Mouse (Mus musculus): ENCODE data around the gene U2af1. TPM values are rescaled to one million over a fixed set of nuclear protein-coding genes. Genes with fewer than 3 reads are reported as not detected.
"Not testable (repeated sequence)": the region's sequence is repeated elsewhere in the genome, so short reads cannot be mapped to it uniquely, and the experiment has no call there.

The U2af1 gene
- polyA plus RNA-seq, 1 experiment = 10.8 TPM

DNA sequence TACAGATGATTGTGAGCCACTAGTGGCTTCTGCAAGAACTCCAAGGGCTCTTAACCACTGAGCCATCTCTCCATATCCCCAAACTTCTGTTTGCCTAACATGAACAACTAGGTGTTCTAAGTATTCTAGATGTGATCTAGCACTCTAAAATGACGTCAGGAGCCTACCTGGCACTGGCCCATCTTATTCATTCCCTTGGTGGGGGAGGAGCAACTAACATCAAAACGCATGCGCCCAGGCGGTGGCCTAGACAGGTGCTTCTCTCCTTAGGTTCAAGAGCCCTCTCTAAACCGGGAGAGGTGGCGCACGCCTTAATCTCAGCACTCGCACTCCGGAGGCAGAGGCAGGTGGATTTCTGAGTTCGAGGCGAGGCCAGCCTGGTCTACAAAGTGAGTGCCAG, 22.9 kb downstream of the U2af1 start:
- no peak for TF ChIP-seq GATA1 (IDR thresholded peaks at IDR 0.05; ENCODE audit: low read length)
- TF ChIP-seq TAL1 (IDR thresholded peaks at IDR 0.05; ENCODE audit: low read length) = no peak
- Histone ChIP-seq H3K4me3 (replicated peaks) (no peak overlapping the region), H3K27me3 (ENCODE audit: control insufficient read depth) (peaks cover 47% of the 10 kb centered on the region), H3K4me1 (ENCODE audit: control insufficient read depth) (peaks cover 8% of the 10 kb centered on the region), H3K9me3 (ENCODE audit: control insufficient read depth, low read length) (peaks cover 3% of the 10 kb centered on the region; the same call in 1 of the 2 replicates), H3K36me3 (ENCODE audit: control insufficient read depth) (no peaks in the 10 kb centered on the region)

DNA sequence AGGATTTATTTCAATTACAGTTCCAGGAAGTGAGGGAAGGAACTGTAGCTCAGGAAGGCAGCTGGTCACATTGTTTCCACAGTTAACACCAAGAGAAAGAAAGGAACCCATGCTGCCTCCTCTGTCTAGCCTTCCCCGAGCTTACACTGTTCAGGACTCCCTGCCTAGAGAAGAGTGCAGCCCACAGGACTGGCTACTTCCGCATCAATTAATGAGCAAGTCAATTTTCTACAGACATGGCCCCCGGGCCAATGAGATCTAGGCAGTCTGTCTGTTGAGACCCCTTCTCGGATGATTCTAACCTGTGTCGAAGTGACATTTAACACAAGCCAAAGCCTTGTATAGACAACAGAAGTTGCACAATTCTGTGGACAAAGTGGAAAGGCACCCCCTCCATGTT, 23.8 kb downstream of the U2af1 start:
- H3K9me3 ChIP-seq (ENCODE audit: control insufficient read depth, low read length) = peaks cover 3% of the 10 kb centered on the region; the same call in 1 of the 2 replicates
- TF ChIP-seq TAL1 (IDR thresholded peaks at IDR 0.05; ENCODE audit: low read length) = no peak
- no peak overlapping the region for H3K4me3 ChIP-seq (replicated peaks)
- no peaks in the 10 kb centered on the region for H3K36me3 ChIP-seq (ENCODE audit: control insufficient read depth)
- H3K27me3 ChIP-seq (ENCODE audit: control insufficient read depth) = peaks cover 45% of the 10 kb centered on the region
- peaks cover 8% of the 10 kb centered on the region for H3K4me1 ChIP-seq (ENCODE audit: control insufficient read depth)

DNA sequence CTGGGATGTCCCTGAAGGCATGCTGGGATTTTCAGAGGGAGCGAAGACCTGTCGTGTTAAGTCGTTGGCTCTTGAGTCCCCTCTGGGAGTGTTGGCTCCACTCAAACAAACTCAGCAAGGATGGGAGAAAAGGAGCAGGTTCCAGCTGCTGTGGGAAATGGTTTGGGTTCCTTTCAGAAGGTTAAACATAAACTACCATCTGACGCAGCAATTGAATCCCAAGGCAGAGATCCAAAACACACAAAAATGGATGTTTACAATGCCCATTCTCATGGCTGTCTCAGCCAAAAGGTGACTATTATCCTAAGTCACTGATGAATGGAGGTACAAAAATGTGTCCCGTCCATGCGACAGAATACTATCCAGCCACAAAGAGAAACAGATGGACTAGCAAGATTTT, 25.7 kb downstream of the U2af1 start:
- H3K27me3 ChIP-seq (ENCODE audit: control insufficient read depth) = peaks cover 34% of the 10 kb centered on the region
- H3K4me3 ChIP-seq (replicated peaks) = no peak overlapping the region

DNA sequence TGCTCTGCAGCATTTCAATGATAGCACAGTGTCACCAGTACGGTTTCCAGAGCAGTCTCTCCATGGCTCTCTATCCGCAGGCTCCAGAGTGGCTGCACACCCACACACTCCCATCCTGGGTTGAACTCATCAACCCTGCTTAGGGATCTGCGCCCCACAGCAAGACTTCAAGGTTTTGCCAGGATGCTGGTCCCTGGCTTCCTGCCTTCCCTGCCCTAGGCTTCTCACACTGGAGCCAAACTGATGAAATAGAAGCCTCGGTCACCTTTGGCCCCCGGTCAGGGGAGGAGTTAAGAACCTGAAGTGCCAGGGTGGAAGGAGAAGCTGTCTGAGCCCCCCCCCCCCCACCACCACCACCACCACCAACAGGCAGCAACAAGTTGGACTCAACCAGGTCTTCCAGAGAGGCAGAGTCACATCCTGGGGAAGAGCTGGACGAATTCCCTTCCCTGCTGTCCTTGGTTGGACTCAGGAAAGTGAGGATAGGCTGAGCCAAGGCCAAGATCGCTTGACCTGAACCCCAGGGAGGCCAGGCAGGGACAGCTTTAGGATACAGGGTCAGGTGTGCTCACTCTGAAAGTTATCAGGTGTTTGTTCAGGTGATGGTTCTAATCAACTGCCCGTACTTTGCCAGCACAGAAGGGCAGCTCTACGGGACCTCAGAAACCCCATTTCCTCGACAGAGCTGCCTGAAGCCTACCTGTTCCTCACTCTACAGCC, 27.5 kb downstream of the U2af1 start:
- no peak for TF ChIP-seq GATA1 (IDR thresholded peaks at IDR 0.05; ENCODE audit: low read length)
- TF ChIP-seq TAL1 (IDR thresholded peaks at IDR 0.05; ENCODE audit: low read length) = no peak
- Histone ChIP-seq H3K4me1 (ENCODE audit: control insufficient read depth) (no peaks in the 10 kb centered on the region), H3K9me3 (ENCODE audit: control insufficient read depth, low read length) (peaks cover 2% of the 10 kb centered on the region), H3K27me3 (ENCODE audit: control insufficient read depth) (peaks cover 16% of the 10 kb centered on the region), H3K36me3 (ENCODE audit: control insufficient read depth) (no peaks in the 10 kb centered on the region; the same call in 1 of the 2 replicates), H3K4me3 (replicated peaks) (no peak overlapping the region)

More for the DNA sequence above, 25.7 kb downstream of the U2af1 start:
- Histone ChIP-seq H3K9me3 (ENCODE audit: control insufficient read depth, low read length) (peaks cover 5% of the 10 kb centered on the region), H3K36me3 (ENCODE audit: control insufficient read depth) (no peaks in the 10 kb centered on the region; the same call in 1 of the 2 replicates), H3K4me1 (ENCODE audit: control insufficient read depth) (peaks cover 8% of the 10 kb centered on the region)
- TF ChIP-seq TAL1 (IDR thresholded peaks at IDR 0.05; ENCODE audit: low read length) = no peak

DNA sequence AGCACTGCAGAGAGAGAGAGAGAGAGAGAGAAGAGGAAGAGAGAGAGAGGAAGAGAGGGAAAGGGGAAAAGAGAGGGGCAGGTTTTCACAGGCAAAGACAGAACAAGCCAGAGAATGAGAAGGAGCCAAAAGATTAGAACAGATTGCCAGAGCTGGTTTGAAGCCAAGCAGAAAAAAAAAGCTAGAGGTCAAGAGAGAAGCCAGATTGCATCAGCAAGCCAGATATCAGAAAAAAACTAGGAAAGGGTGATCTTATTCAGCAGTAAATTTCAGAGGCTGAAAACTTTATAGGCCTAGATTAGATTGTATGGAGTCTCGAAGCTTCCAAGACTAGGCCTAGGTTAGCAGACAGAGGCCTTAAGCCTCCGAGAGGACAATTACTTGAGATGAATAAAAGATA, 30.7 kb downstream of the U2af1 start:
- no peak overlapping the region for H3K4me3 ChIP-seq (replicated peaks)
- no peaks in the 10 kb centered on the region for H3K4me1 ChIP-seq (ENCODE audit: control insufficient read depth)
- H3K36me3 ChIP-seq (ENCODE audit: control insufficient read depth) = no peaks in the 10 kb centered on the region; the same call in 1 of the 2 replicates
- no peaks in the 10 kb centered on the region for H3K27me3 ChIP-seq (ENCODE audit: control insufficient read depth)
- H3K9me3 ChIP-seq (ENCODE audit: control insufficient read depth, low read length) = peaks cover 2% of the 10 kb centered on the region; the same call in 1 of the 2 replicates
- TF ChIP-seq GATA1 (IDR thresholded peaks at IDR 0.05; ENCODE audit: low read length) (no peak), TAL1 (IDR thresholded peaks at IDR 0.05; ENCODE audit: low read length) (no peak)

DNA sequence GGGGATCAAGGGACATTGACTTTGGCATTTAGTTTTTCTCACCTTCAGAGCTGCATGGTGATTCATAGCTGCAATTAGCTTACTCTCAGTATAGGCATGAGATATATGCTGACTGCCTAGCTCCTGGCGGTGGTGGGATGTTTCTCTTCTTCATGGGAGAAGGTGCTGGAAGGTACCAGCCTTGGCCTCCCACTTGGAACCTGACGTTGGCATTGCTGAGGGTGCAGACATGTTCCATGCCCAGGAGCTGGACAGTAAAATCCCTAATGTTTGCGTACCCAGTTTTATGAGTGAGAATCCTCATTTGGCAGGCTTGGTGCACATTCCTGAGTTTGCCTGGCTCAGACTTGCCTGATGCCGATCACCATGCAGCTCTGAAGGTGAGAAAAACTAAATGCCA, 35.6 kb downstream of the U2af1 start:
- H3K27me3 ChIP-seq (ENCODE audit: control insufficient read depth) = no peaks in the 10 kb centered on the region
- TF ChIP-seq TAL1 (IDR thresholded peaks at IDR 0.05; ENCODE audit: low read length) = no peak
- TF ChIP-seq GATA1 (IDR thresholded peaks at IDR 0.05; ENCODE audit: low read length) = no peak
- H3K36me3 ChIP-seq (ENCODE audit: control insufficient read depth) = peaks cover 2% of the 10 kb centered on the region; the same call in 1 of the 2 replicates
- no peak overlapping the region for H3K4me3 ChIP-seq (replicated peaks)
- H3K9me3 ChIP-seq (ENCODE audit: control insufficient read depth, low read length) = no peaks in the 10 kb centered on the region
- H3K4me1 ChIP-seq (ENCODE audit: control insufficient read depth) = no peaks in the 10 kb centered on the region

DNA sequence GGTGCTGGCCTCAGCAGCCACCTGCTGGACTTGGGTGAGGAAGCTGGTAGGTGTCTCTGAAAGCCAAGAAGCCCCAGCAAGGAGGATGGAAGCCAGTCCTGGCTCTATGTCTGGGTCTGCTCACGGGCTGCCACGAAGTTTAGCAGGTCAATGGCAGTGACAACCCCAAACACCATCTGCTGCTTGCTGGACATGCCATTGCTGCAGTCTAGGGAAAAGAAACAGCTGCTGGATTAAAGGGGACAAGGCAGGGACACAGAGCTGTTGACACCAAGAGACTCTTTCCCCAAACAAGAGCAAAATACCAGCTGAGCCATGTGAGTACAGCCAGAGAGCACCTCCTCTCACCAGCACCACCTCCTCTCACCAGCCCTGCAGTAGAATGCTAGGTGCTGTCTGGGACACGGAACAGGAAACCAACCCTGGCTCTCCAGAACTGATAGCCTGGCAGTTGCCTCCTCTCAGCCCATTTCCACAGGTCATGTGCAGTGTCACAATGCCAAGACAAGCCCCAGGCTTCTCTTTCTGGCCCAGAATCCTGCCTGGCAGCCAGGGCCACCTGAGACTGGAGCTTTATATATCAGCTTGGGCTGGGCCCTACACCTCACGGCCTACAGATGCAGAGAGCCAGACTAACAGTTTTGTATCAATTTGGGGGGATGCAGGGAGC, 45.5 kb downstream of the U2af1 start:
- Histone ChIP-seq H3K36me3 (ENCODE audit: control insufficient read depth) (peaks cover 2% of the 10 kb centered on the region; the same call in 1 of the 2 replicates), H3K9me3 (ENCODE audit: control insufficient read depth, low read length) (no peaks in the 10 kb centered on the region), H3K4me1 (ENCODE audit: control insufficient read depth) (no peaks in the 10 kb centered on the region), H3K27me3 (ENCODE audit: control insufficient read depth) (no peaks in the 10 kb centered on the region), H3K4me3 (replicated peaks) (no peak overlapping the region)
- TF ChIP-seq GATA1 (IDR thresholded peaks at IDR 0.05; ENCODE audit: low read length) (no peak), TAL1 (IDR thresholded peaks at IDR 0.05; ENCODE audit: low read length) (no peak)

DNA sequence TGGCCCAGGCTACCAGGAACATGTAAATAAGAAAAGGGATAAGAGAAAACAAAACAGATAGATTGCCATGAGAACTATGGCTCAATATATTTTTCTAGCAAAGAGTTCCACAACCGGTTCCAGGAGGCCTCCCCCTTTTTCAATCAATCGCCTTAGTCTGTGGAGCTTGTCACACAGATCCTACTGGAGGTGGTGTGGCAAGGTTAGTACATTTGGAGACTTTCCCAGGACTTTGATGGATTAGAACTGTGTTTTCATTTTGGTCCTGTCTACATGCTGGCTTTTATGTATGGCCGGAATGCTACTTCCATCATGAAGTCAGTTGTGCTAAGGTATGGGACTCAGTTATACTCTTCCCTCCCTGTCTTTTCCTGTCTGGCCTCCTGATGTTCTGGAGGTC, 48.8 kb downstream of the U2af1 start:
- no peaks in the 10 kb centered on the region for H3K27me3 ChIP-seq (ENCODE audit: control insufficient read depth)
- no peaks in the 10 kb centered on the region for H3K9me3 ChIP-seq (ENCODE audit: control insufficient read depth, low read length)
- H3K4me3 ChIP-seq (replicated peaks) = no peak overlapping the region
- no peaks in the 10 kb centered on the region for H3K4me1 ChIP-seq (ENCODE audit: control insufficient read depth)
- H3K36me3 ChIP-seq (ENCODE audit: control insufficient read depth) = peaks cover 16% of the 10 kb centered on the region
- TF ChIP-seq GATA1 (IDR thresholded peaks at IDR 0.05; ENCODE audit: low read length) (no peak), TAL1 (IDR thresholded peaks at IDR 0.05; ENCODE audit: low read length) (no peak)

DNA sequence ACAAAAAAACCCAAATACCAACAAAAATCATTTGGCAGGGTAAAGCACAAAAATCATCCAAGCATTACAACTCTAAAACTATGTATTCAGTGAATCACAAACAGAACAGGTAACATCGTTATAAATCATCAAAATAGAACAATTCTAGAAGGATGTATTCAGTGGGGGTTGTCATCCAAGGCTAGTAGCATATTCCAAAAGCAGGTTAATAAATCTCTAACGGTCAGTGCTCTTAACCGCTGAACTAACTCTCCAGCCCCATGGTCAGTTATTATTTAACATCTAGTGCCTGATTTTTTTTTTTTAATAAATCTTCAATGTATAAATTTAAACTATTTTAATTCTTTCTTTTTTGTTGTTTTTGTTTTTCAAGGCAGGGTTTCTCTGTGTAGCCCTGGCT, 49.5 kb downstream of the U2af1 start:
- not testable (repeated sequence) for H3K9me3 ChIP-seq (ENCODE audit: control insufficient read depth, low read length); H3K4me3 ChIP-seq (replicated peaks); H3K27me3 ChIP-seq (ENCODE audit: control insufficient read depth); H3K4me1 ChIP-seq (ENCODE audit: control insufficient read depth)
- peaks cover 23% of the 10 kb centered on the region for H3K36me3 ChIP-seq (ENCODE audit: control insufficient read depth)

Data from erythroblast, embryonic 14.5 days (primary cell).